Mouse (Mus musculus) limb, embryonic 12.5 days (tissue): Measurements from ENCODE around the gene Gm5580. TPM values are rescaled to one million over a fixed set of nuclear protein-coding genes. Genes with fewer than 3 reads are reported as not detected.

Experiments used
- polyA plus RNA-seq: library from polyadenylated mRNA; unstranded; fragments of >200 nt; fragmentation: Nextera tagmentation; extraction: Ambion mirVana; gene quantifications from 2 replicates; pipeline ENCODE4 v1.2.1, GENCODE M21; 2016

Gm5580 gene
- polyA plus RNA-seq, 1 experiment from 2014 or later: 0.29 TPM

Other genes with a start within 250 kb of the Gm5580 start
- 24.0 and 24.3 TPM in 2 replicates for gene March8, start 213.1 kb upstream of the Gm5580 start, polyA plus RNA-seq
- 0.59 and 0.82 TPM in 2 replicates for gene Alox5, start 90.0 kb upstream of the Gm5580 start, polyA plus RNA-seq
- not detected in 2 replicates for gene Olfr211, start 62.0 kb upstream of the Gm5580 start, polyA plus RNA-seq
- not detected in 2 replicates for gene Olfr212, start 44.6 kb upstream of the Gm5580 start, polyA plus RNA-seq
- not detected in 2 replicates for gene Olfr213, start 12.7 kb upstream of the Gm5580 start, polyA plus RNA-seq
- not detected in 2 replicates for gene Olfr214, start 3.1 kb downstream of the Gm5580 start, polyA plus RNA-seq
- not detected in 2 replicates for gene Olfr215, start 33.1 kb downstream of the Gm5580 start, polyA plus RNA-seq
- 262 and 269 TPM in 2 replicates for gene Zfp422, start 77.9 kb downstream of the Gm5580 start, polyA plus RNA-seq
- 19.9 and 22.1 TPM in 2 replicates for gene Depp1, start 99.5 kb downstream of the Gm5580 start, polyA plus RNA-seq
- gene Rassf4, start 122.8 kb downstream of the Gm5580 start, polyA plus RNA-seq: 6.2 and 6.5 TPM in 2 replicates
- gene Tmem72, start 165.8 kb downstream of the Gm5580 start, polyA plus RNA-seq: 0.06 TPM in 2 replicates